Mouse (Mus musculus) limb, embryonic 13.5 days (tissue): ENCODE data around the gene Sox10. TPM values are rescaled to one million over a fixed set of nuclear protein-coding genes. Genes with fewer than 3 reads are reported as not detected.

Source experiments
- ATAC-seq: fragments of 200-750 bp; cut with Nextera tagmentation; 2 replicates; pipeline ENCODE4 v1.8.0; 2017; ENCODE audit warnings: low read depth, moderate number of reproducible peaks, moderate TSS enrichment; ENCODE audit not compliant: low FRiP score
- H3K27ac ChIP-seq: fragments of 300-500 bp; sonication (generic); 2 replicates; pipeline ENCODE4 v1.5.1; 2015; ENCODE audit warnings: inconsistent platforms, mild to moderate bottlenecking, moderate library complexity
- H3K27me3 ChIP-seq: fragments of 300-500 bp; sonication (generic); 2 replicates; pipeline ENCODE4 v1.6.1; 2015; ENCODE audit warnings: mild to moderate bottlenecking, inconsistent platforms
- H3K36me3 ChIP-seq: fragments of 300-500 bp; sonication (generic); 2 replicates; pipeline ENCODE4 v1.6.1; 2015; ENCODE audit warnings: inconsistent platforms, mild to moderate bottlenecking, moderate library complexity
- H3K4me1 ChIP-seq: fragments of 300-500 bp; sonication (generic); 2 replicates; pipeline ENCODE4 v1.6.1; 2015; ENCODE audit warnings: inconsistent platforms
- H3K4me2 ChIP-seq: fragments of 300-500 bp; sonication (generic); replicated peaks from 2 replicates; pipeline ENCODE4 v1.6.1; 2015; ENCODE audit warnings: inconsistent platforms, mild to moderate bottlenecking, moderate library complexity
- H3K4me3 ChIP-seq: fragments of 300-500 bp; sonication (generic); 2 replicates; pipeline ENCODE4 v1.5.1; 2015; ENCODE audit warnings: moderate library complexity, mild to moderate bottlenecking, inconsistent platforms
- H3K9ac ChIP-seq: fragments of 300-500 bp; sonication (generic); 2 replicates; pipeline ENCODE4 v1.6.1; 2015; ENCODE audit warnings: mild to moderate bottlenecking, inconsistent platforms
- H3K9me3 ChIP-seq: fragments of 300-500 bp; sonication (generic); 2 replicates; pipeline ENCODE4 v1.6.1; 2016; ENCODE audit warnings: inconsistent platforms
- WGBS: fragments of 180-500 bp; shearing (Covaris S2); methylation state at CpG from one replicate; pipeline ENCODE4 v1.1.7; 2015; 5-methylcytosine and 5-hydroxymethylcytosine counted together
- polyA plus RNA-seq: library from polyadenylated mRNA; unstranded; fragments of >200 nt; fragmentation: Nextera tagmentation; extraction: Ambion mirVana; gene quantifications from 2 replicates; pipeline ENCODE4 v1.2.1, GENCODE M21; 2015

The Sox10 gene
- polyA plus RNA-seq, 1 experiment from 2014 or later = 6.3 TPM

DNA sequence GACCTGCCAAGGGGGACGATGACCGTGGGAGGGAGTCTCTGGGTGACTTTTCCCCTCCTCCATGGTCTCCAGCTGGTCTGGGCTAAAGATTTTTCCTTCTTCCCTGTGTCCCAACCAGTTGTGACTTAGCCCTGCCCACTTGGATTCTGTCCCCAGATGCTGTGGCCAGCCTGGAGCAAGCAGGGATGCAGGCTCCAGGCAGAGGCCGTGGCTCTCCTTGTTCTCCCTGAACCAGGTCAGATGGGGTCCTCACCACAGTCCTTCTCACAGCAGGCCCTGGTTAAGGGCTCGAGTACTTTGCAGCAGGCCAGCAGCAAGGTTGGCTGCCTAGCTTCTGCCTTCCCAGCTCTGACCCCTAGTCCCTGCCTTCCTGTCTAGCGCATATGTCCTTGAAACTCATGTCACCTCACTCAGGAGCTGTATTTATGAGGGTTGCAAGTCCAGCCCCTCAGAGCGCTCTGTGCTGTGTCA is 31.8 kb downstream of the Sox10 start:
- no peak for ATAC-seq
- WGBS = 87% methylated on average over 6 of the region's 6 CpGs

DNA sequence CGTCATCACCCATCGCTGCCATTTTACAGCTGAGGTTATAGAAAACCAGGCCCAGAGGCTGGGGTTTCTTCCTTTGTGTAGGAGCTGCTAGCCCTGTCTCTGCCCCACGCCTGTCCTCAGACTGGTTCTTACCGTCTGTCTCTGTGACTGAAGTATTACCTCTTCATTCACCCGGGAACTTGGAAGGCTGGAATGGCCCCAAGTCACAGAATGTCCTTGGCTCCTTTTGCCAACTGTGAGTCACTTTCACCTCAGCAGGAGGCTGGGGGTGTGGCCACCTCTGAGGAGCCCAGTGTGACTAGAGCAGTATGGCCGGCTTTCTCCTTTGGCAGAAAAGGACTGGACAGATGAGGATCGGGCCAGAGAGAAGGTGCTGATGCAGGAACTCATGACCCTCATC is 33.6 kb downstream of the Sox10 start:
- H3K36me3 ChIP-seq = peaks cover 80% of the 10 kb centered on the region
- WGBS = 64% methylated on average over 7 of the region's 7 CpGs
- H3K27ac ChIP-seq = no peak overlapping the region
- no peak for ATAC-seq
- no peak overlapping the region for H3K4me2 ChIP-seq
- no peak overlapping the region for H3K9ac ChIP-seq
- no peak overlapping the region for H3K4me3 ChIP-seq
- no peaks in the 10 kb centered on the region for H3K27me3 ChIP-seq
- peaks cover 7% of the 10 kb centered on the region; the same call in 1 of the 2 replicates for H3K9me3 ChIP-seq
- H3K4me1 ChIP-seq = peaks cover 19% of the 10 kb centered on the region

More for the DNA sequence above, 31.8 kb downstream of the Sox10 start:
- Histone ChIP-seq H3K4me1 (peaks cover 19% of the 10 kb centered on the region), H3K27ac (no peak overlapping the region), H3K36me3 (peaks cover 62% of the 10 kb centered on the region), H3K27me3 (no peaks in the 10 kb centered on the region), H3K4me3 (no peak overlapping the region), H3K9me3 (peaks cover 2% of the 10 kb centered on the region; the same call in 1 of the 2 replicates), H3K9ac (no peak overlapping the region), H3K4me2 (no peak overlapping the region)

DNA sequence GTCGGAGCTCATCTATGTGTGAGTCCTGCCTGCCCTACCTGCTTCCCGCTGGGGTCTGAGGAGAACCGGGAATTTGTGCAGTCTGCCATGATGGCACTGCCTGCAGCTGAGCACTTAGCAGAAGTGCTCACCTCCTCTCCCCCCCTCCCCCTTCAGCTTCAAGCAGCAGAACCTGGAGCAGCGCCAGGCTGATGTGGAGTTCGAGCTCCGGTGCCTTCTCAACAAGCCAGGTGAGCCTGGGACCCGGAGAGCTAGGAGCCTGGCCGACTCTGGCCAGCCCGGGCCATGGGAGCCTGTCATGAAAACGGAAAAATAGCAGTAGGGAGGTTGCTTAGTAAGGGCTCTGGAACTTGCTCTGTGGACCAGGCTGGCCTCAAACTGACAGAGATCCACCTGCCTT is 34.3 kb downstream of the Sox10 start:
- no peak overlapping the region for H3K4me3 ChIP-seq
- H3K27ac ChIP-seq = no peak overlapping the region
- peaks cover 86% of the 10 kb centered on the region for H3K36me3 ChIP-seq
- H3K4me1 ChIP-seq = peaks cover 14% of the 10 kb centered on the region
- no peak overlapping the region for H3K9ac ChIP-seq
- no peak for ATAC-seq
- no peak overlapping the region for H3K4me2 ChIP-seq
- H3K27me3 ChIP-seq = no peaks in the 10 kb centered on the region
- 79% methylated on average over 10 of the region's 10 CpGs for WGBS
- H3K9me3 ChIP-seq = peaks cover 7% of the 10 kb centered on the region; the same call in 1 of the 2 replicates

DNA sequence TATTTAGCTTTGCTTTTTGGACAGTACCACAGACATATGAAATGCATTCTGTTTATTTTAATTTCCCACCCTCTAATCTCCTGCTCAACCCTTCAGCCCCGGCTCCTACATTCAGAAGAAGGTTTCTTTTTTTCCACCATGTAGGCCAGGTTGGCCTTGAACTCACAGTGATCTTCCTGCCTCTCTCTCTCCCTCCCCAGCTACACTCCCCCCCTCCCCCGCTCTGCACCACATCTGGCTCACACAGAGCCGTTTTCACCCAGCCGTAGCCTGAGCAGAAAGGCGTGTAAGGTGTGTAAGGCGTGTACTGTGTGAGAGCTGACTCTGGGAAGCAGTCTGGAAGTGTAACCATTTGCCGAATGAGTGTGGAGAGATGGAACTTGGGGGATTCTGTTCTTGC is 35.7 kb downstream of the Sox10 start:
- H3K9ac ChIP-seq = no peak overlapping the region
- no peak overlapping the region for H3K4me2 ChIP-seq
- 69% methylated on average over 7 of the region's 7 CpGs for WGBS
- peaks cover 97% of the 10 kb centered on the region for H3K36me3 ChIP-seq
- H3K27me3 ChIP-seq = no peaks in the 10 kb centered on the region
- no peaks in the 10 kb centered on the region for H3K4me1 ChIP-seq
- no peak for ATAC-seq
- no peak overlapping the region for H3K4me3 ChIP-seq
- no peak overlapping the region for H3K27ac ChIP-seq
- H3K9me3 ChIP-seq = peaks cover 7% of the 10 kb centered on the region; the same call in 1 of the 2 replicates

- H3K9ac ChIP-seq = no peak overlapping the region
- H3K4me1 ChIP-seq = no peaks in the 10 kb centered on the region
- H3K4me3 ChIP-seq = no peak overlapping the region
- H3K27ac ChIP-seq = no peak overlapping the region
- no peak overlapping the region for H3K4me2 ChIP-seq
- H3K36me3 ChIP-seq = peaks cover 97% of the 10 kb centered on the region
- no peaks in the 10 kb centered on the region for H3K27me3 ChIP-seq
- ATAC-seq = no peak
- 97% methylated on average over 5 of the region's 5 CpGs for whole genome bisulfite sequencing
- H3K9me3 ChIP-seq = peaks cover 7% of the 10 kb centered on the region; the same call in 1 of the 2 replicates
Observed at GRCm38 (mm10) chr15:79128208-79128607, 36.8 kb downstream of the Sox10 start.

DNA sequence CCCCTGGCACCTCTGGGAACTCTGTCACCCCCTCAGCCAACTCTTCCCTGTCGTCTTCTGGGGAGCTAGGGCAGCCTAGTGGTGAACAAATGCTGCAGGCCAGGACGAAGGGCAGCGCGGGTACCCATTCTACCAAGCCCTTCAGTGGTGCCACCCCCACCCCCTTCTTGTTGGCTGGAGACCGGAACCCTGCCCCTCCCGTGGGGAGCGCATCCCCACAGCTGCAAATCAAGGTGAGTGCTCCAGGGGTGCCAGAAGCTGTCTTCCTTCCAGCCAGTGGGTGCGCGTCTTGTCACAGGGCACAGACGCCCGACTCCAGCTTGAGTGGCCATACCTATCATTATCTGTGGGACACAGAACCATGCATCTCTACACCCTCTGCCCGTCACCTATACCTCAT is 37.9 kb downstream of the Sox10 start:
- Histone ChIP-seq H3K27me3 (no peaks in the 10 kb centered on the region), H3K4me2 (no peak overlapping the region), H3K36me3 (peaks cover 97% of the 10 kb centered on the region), H3K9ac (no peak overlapping the region), H3K4me1 (no peaks in the 10 kb centered on the region), H3K4me3 (no peak overlapping the region), H3K27ac (no peak overlapping the region), H3K9me3 (peaks cover 7% of the 10 kb centered on the region; the same call in 1 of the 2 replicates)
- 95% methylated on average over 12 of the region's 12 CpGs for WGBS
- ATAC-seq = no peak

GRCm38 (mm10) chr15:79126217-79126932 is 38.7 kb downstream of the Sox10 start:
- WGBS = 81% methylated on average over 13 of the region's 13 CpGs
- no peak overlapping the region for H3K27ac ChIP-seq
- no peak overlapping the region for H3K4me2 ChIP-seq
- peaks cover 97% of the 10 kb centered on the region for H3K36me3 ChIP-seq
- H3K4me3 ChIP-seq = no peak overlapping the region
- ATAC-seq = no peak
- H3K27me3 ChIP-seq = no peaks in the 10 kb centered on the region
- H3K9me3 ChIP-seq = peaks cover 7% of the 10 kb centered on the region; the same call in 1 of the 2 replicates
- no peak overlapping the region for H3K9ac ChIP-seq
- no peaks in the 10 kb centered on the region for H3K4me1 ChIP-seq

- Histone ChIP-seq H3K4me2 (no peak overlapping the region), H3K27me3 (no peaks in the 10 kb centered on the region), H3K36me3 (peaks cover 97% of the 10 kb centered on the region), H3K4me3 (no peak overlapping the region), H3K9ac (no peak overlapping the region), H3K27ac (no peak overlapping the region), H3K9me3 (peaks cover 7% of the 10 kb centered on the region; the same call in 1 of the 2 replicates), H3K4me1 (no peaks in the 10 kb centered on the region)
- 83% methylated on average over 10 of the region's 10 CpGs for WGBS
- no peak for ATAC-seq
Observed at GRCm38 (mm10) chr15:79124331-79124875, 40.6 kb downstream of the Sox10 start.

GRCm38 (mm10) chr15:79123751-79124150 is 41.3 kb downstream of the Sox10 start:
- Histone ChIP-seq H3K4me1 (no peaks in the 10 kb centered on the region), H3K4me3 (no peak overlapping the region), H3K9me3 (peaks cover 7% of the 10 kb centered on the region; the same call in 1 of the 2 replicates), H3K27me3 (no peaks in the 10 kb centered on the region), H3K36me3 (peaks cover 99% of the 10 kb centered on the region), H3K9ac (no peak overlapping the region), H3K4me2 (no peak overlapping the region), H3K27ac (no peak overlapping the region)
- 88% methylated on average over 6 of the region's 6 CpGs for WGBS
- no peak for ATAC-seq

- WGBS = 77% methylated on average over 13 of the region's 13 CpGs
- H3K9me3 ChIP-seq = no peaks in the 10 kb centered on the region
- ATAC-seq = no peak
Observed at GRCm38 (mm10) chr15:79122546-79122945, 42.5 kb downstream of the Sox10 start.

GRCm38 (mm10) chr15:79122119-79122518 is 42.9 kb downstream of the Sox10 start:
- no peak overlapping the region for H3K4me3 ChIP-seq
- H3K4me2 ChIP-seq = no peak overlapping the region
- H3K27ac ChIP-seq = no peak overlapping the region
- 59% methylated on average over 4 of the region's 4 CpGs for whole genome bisulfite sequencing
- no peak for ATAC-seq
- H3K9ac ChIP-seq = no peak overlapping the region
- H3K36me3 ChIP-seq = peaks cover 99% of the 10 kb centered on the region
- no peaks in the 10 kb centered on the region for H3K27me3 ChIP-seq
- H3K9me3 ChIP-seq = no peaks in the 10 kb centered on the region
- H3K4me1 ChIP-seq = no peaks in the 10 kb centered on the region

More at GRCm38 (mm10) chr15:79122546-79122945, 42.5 kb downstream of the Sox10 start:
- Histone ChIP-seq H3K27me3 (no peaks in the 10 kb centered on the region), H3K9ac (no peak overlapping the region), H3K4me2 (no peak overlapping the region), H3K4me3 (no peak overlapping the region), H3K27ac (no peak overlapping the region), H3K4me1 (no peaks in the 10 kb centered on the region), H3K36me3 (peaks cover 99% of the 10 kb centered on the region)

DNA sequence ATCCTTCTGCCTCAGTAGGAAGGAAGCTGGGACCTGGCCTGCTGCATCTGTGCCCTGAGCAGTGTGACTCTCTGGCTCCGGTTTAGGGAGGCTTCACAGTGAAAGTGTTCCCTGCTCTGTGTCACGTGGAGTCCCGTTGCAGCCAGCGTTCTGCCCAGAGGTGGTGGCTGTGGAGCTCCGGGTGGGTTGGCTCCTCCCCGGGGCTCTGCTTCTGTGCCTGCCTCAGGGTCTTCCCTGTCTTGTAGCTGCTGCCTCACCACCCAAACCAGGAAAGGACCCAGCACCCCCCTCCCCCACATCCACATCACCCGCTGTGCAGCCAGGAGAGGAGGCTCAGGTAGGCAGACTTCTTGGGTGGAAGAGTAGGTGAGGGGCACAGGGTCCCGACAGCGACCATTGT is 45.5 kb downstream of the Sox10 start:
- Histone ChIP-seq H3K36me3 (peaks cover 99% of the 10 kb centered on the region), H3K4me2 (no peak overlapping the region), H3K27ac (no peak overlapping the region), H3K27me3 (no peaks in the 10 kb centered on the region), H3K4me1 (no peaks in the 10 kb centered on the region), H3K9me3 (no peaks in the 10 kb centered on the region), H3K9ac (no peak overlapping the region), H3K4me3 (no peak overlapping the region)
- ATAC-seq = no peak
- WGBS = 77% methylated on average over 9 of the region's 9 CpGs
